Mouse (Mus musculus): ENCODE results near the gene Efcc1. TPM values are rescaled to one million over a fixed set of nuclear protein-coding genes. Genes with fewer than 3 reads are reported as not detected.

Gene Efcc1
- total RNA-seq, 1 experiment: not detected

DNA sequence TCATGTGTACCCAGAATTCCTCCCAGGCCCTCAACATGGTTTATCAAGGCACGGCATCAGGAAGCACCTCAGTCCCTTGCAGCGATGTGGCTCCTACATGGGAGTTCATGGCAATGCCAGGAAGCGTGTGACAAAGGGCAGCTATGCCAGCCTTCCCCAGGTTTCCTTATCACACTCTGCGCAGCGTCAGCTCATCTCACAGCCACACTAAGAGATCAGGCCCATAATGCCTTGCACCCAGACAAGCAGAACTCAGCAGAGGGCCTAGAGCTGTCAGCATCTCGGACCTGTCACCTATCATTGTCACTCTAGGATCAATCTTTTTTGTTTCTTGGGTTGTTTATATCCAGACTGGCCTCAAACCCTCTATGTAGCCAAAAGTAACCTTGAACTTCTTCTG lies 68.9 kb downstream of the Efcc1 start:
- DNase-seq (ENCODE audit: low read depth, low spot score): no peak
- Histone ChIP-seq H3K27ac (ENCODE audit: insufficient read depth, low read depth, low read length, poor library complexity, severe bottlenecking) (no peak overlapping the region), H3K4me3 (ENCODE audit: insufficient read depth in 1 of 2, low read depth in 1 of 2, low read length in 2 of 2, poor library complexity in 1 of 2, severe bottlenecking in 1 of 2) (no peak overlapping the region), H3K4me1 (ENCODE audit: control insufficient read depth in 2 of 2, insufficient read depth in 2 of 2, low read length in 2 of 2, poor library complexity in 1 of 2) (peaks cover 9 to 19% of the 10 kb centered on the region in 2 experiments), H3K36me3 (ENCODE audit: control insufficient read depth, insufficient read depth, low read length, poor library complexity, severe bottlenecking) (no peaks in the 10 kb centered on the region), H3K9ac (ENCODE audit: insufficient read depth, low read depth, low read length, poor library complexity, severe bottlenecking) (no peak overlapping the region), H3K9me3 (ENCODE audit: control insufficient read depth, insufficient read depth, low read depth, low read length) (no peaks in the 10 kb centered on the region)
- in situ Hi-C loops (cut with MboI; ENCODE audit: low sequenced_read_pairs in 2 of 2, unreplicated experiment in 2 of 2): no loop called here
- TF ChIP-seq MAFK (IDR thresholded peaks at IDR 0.05; ENCODE audit: insufficient read depth, low read depth, low read length) (no peak), HCFC1 (IDR thresholded peaks at IDR 0.05; ENCODE audit: borderline replicate concordance, insufficient read depth, low read length) (no peak), ZNF384 (IDR thresholded peaks at IDR 0.05; ENCODE audit: low read depth, low read length) (no peak), CHD2 (IDR thresholded peaks at IDR 0.05; ENCODE audit: low read depth, low read length) (no peak), ZC3H11A (IDR thresholded peaks at IDR 0.05; ENCODE audit: borderline replicate concordance, low read depth, low read length) (no peak)

GRCm38 (mm10) chr6:87802462-87802861 lies 71.8 kb downstream of the Efcc1 start:
- H3K4me1 ChIP-seq (ENCODE audit: control insufficient read depth in 2 of 2, insufficient read depth in 2 of 2, low read length in 2 of 2, poor library complexity in 1 of 2): peaks cover 0 to 2% of the 10 kb centered on the region in 2 experiments; a peak in 1 of 4 replicates
- TF ChIP-seq CHD2 (IDR thresholded peaks at IDR 0.05; ENCODE audit: low read depth, low read length): no peak
- no peak for TF ChIP-seq ZC3H11A (IDR thresholded peaks at IDR 0.05; ENCODE audit: borderline replicate concordance, low read depth, low read length)
- no peak for TF ChIP-seq HCFC1 (IDR thresholded peaks at IDR 0.05; ENCODE audit: borderline replicate concordance, insufficient read depth, low read length)
- no peak for TF ChIP-seq MAFK (IDR thresholded peaks at IDR 0.05; ENCODE audit: insufficient read depth, low read depth, low read length)
- no peak for TF ChIP-seq ZNF384 (IDR thresholded peaks at IDR 0.05; ENCODE audit: low read depth, low read length)
- in situ Hi-C loops (cut with MboI; ENCODE audit: low sequenced_read_pairs in 2 of 2, unreplicated experiment in 2 of 2): no loop called here
- H3K4me3 ChIP-seq (ENCODE audit: insufficient read depth in 1 of 2, low read depth in 1 of 2, low read length in 2 of 2, poor library complexity in 1 of 2, severe bottlenecking in 1 of 2): no peak overlapping the region
- no peaks in the 10 kb centered on the region for H3K9me3 ChIP-seq (ENCODE audit: control insufficient read depth, insufficient read depth, low read depth, low read length)
- no peak overlapping the region for H3K9ac ChIP-seq (ENCODE audit: insufficient read depth, low read depth, low read length, poor library complexity, severe bottlenecking)
- no peak overlapping the region for H3K27ac ChIP-seq (ENCODE audit: insufficient read depth, low read depth, low read length, poor library complexity, severe bottlenecking)
- H3K36me3 ChIP-seq (ENCODE audit: control insufficient read depth, insufficient read depth, low read length, poor library complexity, severe bottlenecking): no peaks in the 10 kb centered on the region
- no peak for DNase-seq (ENCODE audit: low read depth, low spot score)

DNA sequence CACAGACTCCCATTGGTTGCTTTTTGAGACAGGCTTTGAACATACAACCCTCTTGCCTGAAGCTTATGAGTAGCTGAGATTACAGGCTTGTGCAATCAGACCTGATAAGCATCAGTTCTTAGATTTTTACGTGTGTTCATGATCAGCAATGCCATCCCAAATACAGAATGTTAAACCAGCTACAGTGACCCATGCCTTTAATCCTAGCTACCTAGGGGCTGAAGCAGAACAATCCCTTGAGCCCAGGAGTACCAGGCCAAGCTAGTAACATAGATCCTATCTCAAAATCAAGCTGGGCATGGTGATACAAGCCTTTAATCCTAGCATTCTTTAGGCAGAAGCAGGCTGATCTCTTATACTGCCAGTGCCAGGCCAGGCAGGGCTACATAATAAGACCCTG lies 73.4 kb downstream of the Efcc1 start:
- in situ Hi-C loops (cut with MboI; ENCODE audit: low sequenced_read_pairs in 2 of 2, unreplicated experiment in 2 of 2): no loop called here
- Histone ChIP-seq H3K9ac (ENCODE audit: insufficient read depth, low read depth, low read length, poor library complexity, severe bottlenecking) (no peak overlapping the region), H3K9me3 (ENCODE audit: control insufficient read depth, insufficient read depth, low read depth, low read length) (no peaks in the 10 kb centered on the region), H3K4me3 (ENCODE audit: insufficient read depth in 1 of 2, low read depth in 1 of 2, low read length in 2 of 2, poor library complexity in 1 of 2, severe bottlenecking in 1 of 2) (no peak overlapping the region), H3K4me1 (ENCODE audit: control insufficient read depth in 2 of 2, insufficient read depth in 2 of 2, low read length in 2 of 2, poor library complexity in 1 of 2) (no peaks in the 10 kb centered on the region), H3K36me3 (ENCODE audit: control insufficient read depth, insufficient read depth, low read length, poor library complexity, severe bottlenecking) (no peaks in the 10 kb centered on the region), H3K27ac (ENCODE audit: insufficient read depth, low read depth, low read length, poor library complexity, severe bottlenecking) (no peak overlapping the region)
- no peak for TF ChIP-seq HCFC1 (IDR thresholded peaks at IDR 0.05; ENCODE audit: borderline replicate concordance, insufficient read depth, low read length)
- no peak for TF ChIP-seq ZNF384 (IDR thresholded peaks at IDR 0.05; ENCODE audit: low read depth, low read length)
- TF ChIP-seq MAFK (IDR thresholded peaks at IDR 0.05; ENCODE audit: insufficient read depth, low read depth, low read length): no peak
- TF ChIP-seq CHD2 (IDR thresholded peaks at IDR 0.05; ENCODE audit: low read depth, low read length): no peak
- no peak for TF ChIP-seq ZC3H11A (IDR thresholded peaks at IDR 0.05; ENCODE audit: borderline replicate concordance, low read depth, low read length)
- no peak for DNase-seq (ENCODE audit: low read depth, low spot score)

DNA sequence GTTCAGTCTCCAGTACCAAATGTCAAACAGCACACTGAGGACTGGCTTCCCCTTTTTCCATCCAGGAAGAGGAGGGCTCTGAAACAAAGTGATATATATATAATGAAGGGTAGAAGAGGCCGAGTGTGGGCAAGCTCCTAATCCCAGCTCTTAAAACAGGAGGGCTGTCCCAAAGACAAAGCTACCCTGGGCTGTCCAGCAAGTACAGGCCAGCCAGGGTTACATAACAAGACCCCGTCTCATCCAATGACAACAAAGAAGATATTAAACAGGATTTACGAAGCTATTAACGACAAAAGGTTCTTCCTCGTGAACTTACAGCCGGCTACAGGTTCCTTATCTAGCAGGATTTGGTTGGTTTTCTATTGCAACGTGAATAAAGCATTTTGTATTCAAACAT lies 74.2 kb downstream of the Efcc1 start:
- DNase-seq (ENCODE audit: low read depth, low spot score): no peak
- Histone ChIP-seq H3K9ac (ENCODE audit: insufficient read depth, low read depth, low read length, poor library complexity, severe bottlenecking) (no peak overlapping the region), H3K4me1 (ENCODE audit: control insufficient read depth in 2 of 2, insufficient read depth in 2 of 2, low read length in 2 of 2, poor library complexity in 1 of 2) (no peaks in the 10 kb centered on the region), H3K9me3 (ENCODE audit: control insufficient read depth, insufficient read depth, low read depth, low read length) (no peaks in the 10 kb centered on the region), H3K27ac (ENCODE audit: insufficient read depth, low read depth, low read length, poor library complexity, severe bottlenecking) (no peak overlapping the region), H3K4me3 (ENCODE audit: insufficient read depth in 1 of 2, low read depth in 1 of 2, low read length in 2 of 2, poor library complexity in 1 of 2, severe bottlenecking in 1 of 2) (no peak overlapping the region), H3K36me3 (ENCODE audit: control insufficient read depth, insufficient read depth, low read length, poor library complexity, severe bottlenecking) (no peaks in the 10 kb centered on the region)
- in situ Hi-C loops (cut with MboI; ENCODE audit: low sequenced_read_pairs in 2 of 2, unreplicated experiment in 2 of 2): no loop called here
- TF ChIP-seq MAFK (IDR thresholded peaks at IDR 0.05; ENCODE audit: insufficient read depth, low read depth, low read length): no peak
- no peak for TF ChIP-seq HCFC1 (IDR thresholded peaks at IDR 0.05; ENCODE audit: borderline replicate concordance, insufficient read depth, low read length)
- no peak for TF ChIP-seq CHD2 (IDR thresholded peaks at IDR 0.05; ENCODE audit: low read depth, low read length)
- TF ChIP-seq ZNF384 (IDR thresholded peaks at IDR 0.05; ENCODE audit: low read depth, low read length): no peak

GRCm38 (mm10) chr6:87805448-87805847 lies 74.8 kb downstream of the Efcc1 start:
- DNase-seq (ENCODE audit: low read depth, low spot score): no peak
- TF ChIP-seq MAFK (IDR thresholded peaks at IDR 0.05; ENCODE audit: insufficient read depth, low read depth, low read length): no peak
- no peak for TF ChIP-seq ZC3H11A (IDR thresholded peaks at IDR 0.05; ENCODE audit: borderline replicate concordance, low read depth, low read length)
- H3K27ac ChIP-seq (ENCODE audit: insufficient read depth, low read depth, low read length, poor library complexity, severe bottlenecking): no peak overlapping the region
- no peaks in the 10 kb centered on the region for H3K4me1 ChIP-seq (ENCODE audit: control insufficient read depth in 2 of 2, insufficient read depth in 2 of 2, low read length in 2 of 2, poor library complexity in 1 of 2)
- in situ Hi-C loops (cut with MboI; ENCODE audit: low sequenced_read_pairs in 2 of 2, unreplicated experiment in 2 of 2): no loop called here
- H3K36me3 ChIP-seq (ENCODE audit: control insufficient read depth, insufficient read depth, low read length, poor library complexity, severe bottlenecking): no peaks in the 10 kb centered on the region
- H3K4me3 ChIP-seq (ENCODE audit: insufficient read depth in 1 of 2, low read depth in 1 of 2, low read length in 2 of 2, poor library complexity in 1 of 2, severe bottlenecking in 1 of 2): no peak overlapping the region
- no peaks in the 10 kb centered on the region for H3K9me3 ChIP-seq (ENCODE audit: control insufficient read depth, insufficient read depth, low read depth, low read length)
- no peak overlapping the region for H3K9ac ChIP-seq (ENCODE audit: insufficient read depth, low read depth, low read length, poor library complexity, severe bottlenecking)

Other genes starting within 250 kb of the Efcc1 start
- gene Arhgap25, start 197.6 kb upstream of the Efcc1 start, total RNA-seq (2012; rRNA removed): 0.11 and 0.13 TPM in 2 replicates
- 0.36 and 0.58 TPM in 2 replicates for gene Prokr1, start 140.1 kb upstream of the Efcc1 start, total RNA-seq (2012; rRNA removed)
- 9.1 and 10.4 TPM in 2 replicates for gene Aplf, start 58.7 kb upstream of the Efcc1 start, total RNA-seq (2012; rRNA removed)
- not detected in 2 replicates for gene Gp9, start 47.2 kb downstream of the Efcc1 start, total RNA-seq (2012; rRNA removed)
- gene Rab43, start 81.3 kb downstream of the Efcc1 start, total RNA-seq (2012; rRNA removed): 1.6 and 2.0 TPM in 2 replicates
- gene Gm45140, start 104.9 kb downstream of the Efcc1 start, total RNA-seq (2012; rRNA removed): 2.6 and 5.7 TPM in 2 replicates
- 34.6 and 48.8 TPM in 2 replicates for gene Isy1, start 107.9 kb downstream of the Efcc1 start, total RNA-seq (2012; rRNA removed)
- 400 and 562 TPM in 2 replicates for gene Cnbp, start 120.2 kb downstream of the Efcc1 start, total RNA-seq (2012; rRNA removed)
- gene Copg1, start 156.9 kb downstream of the Efcc1 start, total RNA-seq (2012; rRNA removed): 103 and 107 TPM in 2 replicates
- 61.2 and 125 TPM in 2 replicates for gene Hmces, start 183.1 kb downstream of the Efcc1 start, total RNA-seq (2012; rRNA removed)